Mouse (Mus musculus): ENCODE data around the gene 5730596B20Rik.

The 5730596B20Rik gene

GRCm38 (mm10) chr6:52175864-52176263, 1.4 kb upstream of the 5730596B20Rik start:
- no peak for DNase-seq (ENCODE audit: low spot score in 2 of 2)

GRCm38 (mm10) chr6:52176391-52176790, 907 bp upstream of the 5730596B20Rik start:
- no peak for DNase-seq (ENCODE audit: low spot score in 2 of 2)

GRCm38 (mm10) chr6:52177806-52178205, 508 bp downstream of the 5730596B20Rik start:
- no peak for DNase-seq (ENCODE audit: low spot score in 2 of 2)

GRCm38 (mm10) chr6:52178918-52179665, 1.8 kb downstream of the 5730596B20Rik start:
- DNase-seq (ENCODE audit: low spot score in 2 of 2) = no peak

GRCm38 (mm10) chr6:52179690-52180089, 2.4 kb downstream of the 5730596B20Rik start:
- no peak for DNase-seq (ENCODE audit: low spot score in 2 of 2)

GRCm38 (mm10) chr6:52180213-52180710, 3.0 kb downstream of the 5730596B20Rik start:
- DNase-seq (ENCODE audit: low spot score in 2 of 2) = no peak

- DNase-seq (ENCODE audit: low spot score in 2 of 2) = no peak
Observed at GRCm38 (mm10) chr6:52180726-52181125, 3.4 kb downstream of the 5730596B20Rik start.

GRCm38 (mm10) chr6:52182030-52182429, 4.7 kb downstream of the 5730596B20Rik start:
- DNase-seq (ENCODE audit: low spot score in 2 of 2) = no peak

- no peak for DNase-seq (ENCODE audit: low spot score in 2 of 2)
Observed at GRCm38 (mm10) chr6:52182793-52183192, 5.5 kb downstream of the 5730596B20Rik start.

- no peak for DNase-seq (ENCODE audit: low spot score in 2 of 2)
Observed at GRCm38 (mm10) chr6:52183311-52184080, 6.2 kb downstream of the 5730596B20Rik start.

- DNase-seq (ENCODE audit: low spot score in 2 of 2) = no peak
Observed at GRCm38 (mm10) chr6:52184668-52185067, 7.4 kb downstream of the 5730596B20Rik start.

GRCm38 (mm10) chr6:52185222-52185621, 7.9 kb downstream of the 5730596B20Rik start:
- DNase-seq (ENCODE audit: low spot score in 2 of 2) = no peak

- DNase-seq (ENCODE audit: low spot score in 2 of 2) = no peak
Observed at GRCm38 (mm10) chr6:52185834-52186233, 8.5 kb downstream of the 5730596B20Rik start.

GRCm38 (mm10) chr6:52186500-52186899, 9.2 kb downstream of the 5730596B20Rik start:
- no peak for DNase-seq (ENCODE audit: low spot score in 2 of 2)

- DNase-seq (ENCODE audit: low spot score in 2 of 2) = no peak
Observed at GRCm38 (mm10) chr6:52189172-52189591, 11.9 kb downstream of the 5730596B20Rik start.

- DNase-seq (ENCODE audit: low spot score in 2 of 2) = no peak
Observed at GRCm38 (mm10) chr6:52189909-52190308, 12.6 kb downstream of the 5730596B20Rik start.

- DNase-seq (ENCODE audit: low spot score in 2 of 2) = no peak
Observed at GRCm38 (mm10) chr6:52190410-52190809, 13.1 kb downstream of the 5730596B20Rik start.

GRCm38 (mm10) chr6:52190906-52191810, 13.9 kb downstream of the 5730596B20Rik start, which contains the start of gene Hoxa4:
Gene Hoxa4, minus strand, starts transcription at chr6:52191753.
- DNase-seq (ENCODE audit: low spot score in 2 of 2) = no peak

- DNase-seq (ENCODE audit: low spot score in 2 of 2) = no peak
Observed at GRCm38 (mm10) chr6:52191860-52192550, 14.7 kb downstream of the 5730596B20Rik start.

GRCm38 (mm10) chr6:52194690-52195089, 17.4 kb downstream of the 5730596B20Rik start:
- no peak for DNase-seq (ENCODE audit: low spot score in 2 of 2)

GRCm38 (mm10) chr6:52196811-52197210, 19.5 kb downstream of the 5730596B20Rik start:
- no peak for DNase-seq (ENCODE audit: low spot score in 2 of 2)
